Mouse (Mus musculus): Measurements from ENCODE around the gene Lamb1. TPM values are rescaled to one million over a fixed set of nuclear protein-coding genes. Genes with fewer than 3 reads are reported as not detected.

Gene Lamb1
- total RNA-seq, 2 experiments from 2014 or later = 155 to 176 TPM

DNA sequence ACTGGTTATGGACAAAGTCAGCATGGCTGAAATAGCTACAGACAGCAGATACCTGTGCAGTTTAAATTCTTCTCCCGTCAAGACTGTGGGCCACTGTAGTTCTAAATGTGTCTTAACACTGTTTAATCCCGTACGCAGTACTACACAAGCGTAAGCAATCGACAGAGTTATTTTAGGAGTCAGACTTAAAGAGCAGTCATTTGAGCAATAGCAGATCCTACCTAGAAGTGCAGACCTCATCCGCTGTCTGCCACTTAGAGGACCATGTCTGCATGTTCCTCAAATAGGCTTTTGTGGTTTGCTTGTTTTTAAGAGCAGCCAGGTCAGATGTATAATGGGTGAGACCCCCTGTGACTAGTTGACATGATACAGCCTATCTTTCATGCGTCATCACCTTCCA is 49.3 kb downstream of the Lamb1 start:
- DNase-seq = no peak

GRCm38 (mm10) chr12:31315961-31316360 is 50.9 kb downstream of the Lamb1 start:
- no peak for DNase-seq

- no peak for DNase-seq
Measured at GRCm38 (mm10) chr12:31317670-31318408, 52.8 kb downstream of the Lamb1 start.

- DNase-seq = no peak
Measured at GRCm38 (mm10) chr12:31318409-31318963, 53.5 kb downstream of the Lamb1 start.

DNA sequence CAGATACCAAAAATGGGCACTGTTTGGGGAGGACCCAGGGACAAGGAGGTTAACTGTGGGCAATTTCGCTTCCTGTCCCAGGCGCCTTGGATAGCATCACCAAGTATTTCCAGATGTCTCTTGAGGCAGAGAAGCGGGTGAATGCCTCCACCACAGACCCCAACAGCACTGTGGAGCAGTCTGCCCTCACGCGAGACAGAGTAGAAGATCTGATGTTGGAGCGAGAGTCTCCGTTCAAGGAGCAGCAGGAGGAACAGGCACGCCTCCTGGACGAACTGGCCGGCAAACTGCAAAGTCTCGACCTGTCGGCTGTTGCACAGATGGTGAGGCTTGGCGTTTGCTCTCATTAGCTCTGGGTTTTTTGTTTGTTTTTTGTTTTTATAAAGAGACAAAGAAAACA is 55.8 kb downstream of the Lamb1 start:
- no peak for DNase-seq

- DNase-seq = no peak
Measured at GRCm38 (mm10) chr12:31321532-31321931, 56.5 kb downstream of the Lamb1 start.

DNA sequence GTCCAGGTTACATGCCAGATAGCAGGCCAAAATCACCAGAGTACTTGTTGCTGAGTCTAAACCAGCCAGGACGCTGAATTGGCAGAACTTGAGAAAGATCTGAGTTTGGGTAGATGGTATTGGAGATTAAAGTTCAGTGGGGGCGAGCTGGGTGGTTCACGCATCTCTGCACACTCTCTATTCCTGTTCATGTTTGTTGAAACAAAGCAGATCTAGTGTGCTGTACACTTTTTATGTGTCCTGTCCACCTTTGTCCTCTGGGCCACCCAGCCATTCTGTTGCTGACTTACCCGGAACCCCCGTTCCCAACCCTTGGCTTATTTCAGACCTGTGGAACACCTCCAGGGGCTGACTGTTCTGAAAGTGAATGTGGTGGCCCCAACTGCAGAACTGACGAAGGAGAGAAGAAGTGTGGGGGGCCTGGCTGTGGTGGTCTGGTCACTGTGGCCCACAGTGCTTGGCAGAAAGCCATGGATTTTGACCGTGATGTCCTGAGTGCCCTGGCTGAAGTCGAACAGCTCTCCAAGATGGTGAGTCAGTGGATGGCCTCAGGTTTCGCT is 58.2 kb downstream of the Lamb1 start:
- DNase-seq = no peak

GRCm38 (mm10) chr12:31327139-31327538 is 62.1 kb downstream of the Lamb1 start:
- no peak for DNase-seq

GRCm38 (mm10) chr12:31333261-31333660 is 68.2 kb downstream of the Lamb1 start:
- no peak for DNase-seq

- no peak for DNase-seq
Measured at GRCm38 (mm10) chr12:31350191-31350943, 85.3 kb downstream of the Lamb1 start.

DNA sequence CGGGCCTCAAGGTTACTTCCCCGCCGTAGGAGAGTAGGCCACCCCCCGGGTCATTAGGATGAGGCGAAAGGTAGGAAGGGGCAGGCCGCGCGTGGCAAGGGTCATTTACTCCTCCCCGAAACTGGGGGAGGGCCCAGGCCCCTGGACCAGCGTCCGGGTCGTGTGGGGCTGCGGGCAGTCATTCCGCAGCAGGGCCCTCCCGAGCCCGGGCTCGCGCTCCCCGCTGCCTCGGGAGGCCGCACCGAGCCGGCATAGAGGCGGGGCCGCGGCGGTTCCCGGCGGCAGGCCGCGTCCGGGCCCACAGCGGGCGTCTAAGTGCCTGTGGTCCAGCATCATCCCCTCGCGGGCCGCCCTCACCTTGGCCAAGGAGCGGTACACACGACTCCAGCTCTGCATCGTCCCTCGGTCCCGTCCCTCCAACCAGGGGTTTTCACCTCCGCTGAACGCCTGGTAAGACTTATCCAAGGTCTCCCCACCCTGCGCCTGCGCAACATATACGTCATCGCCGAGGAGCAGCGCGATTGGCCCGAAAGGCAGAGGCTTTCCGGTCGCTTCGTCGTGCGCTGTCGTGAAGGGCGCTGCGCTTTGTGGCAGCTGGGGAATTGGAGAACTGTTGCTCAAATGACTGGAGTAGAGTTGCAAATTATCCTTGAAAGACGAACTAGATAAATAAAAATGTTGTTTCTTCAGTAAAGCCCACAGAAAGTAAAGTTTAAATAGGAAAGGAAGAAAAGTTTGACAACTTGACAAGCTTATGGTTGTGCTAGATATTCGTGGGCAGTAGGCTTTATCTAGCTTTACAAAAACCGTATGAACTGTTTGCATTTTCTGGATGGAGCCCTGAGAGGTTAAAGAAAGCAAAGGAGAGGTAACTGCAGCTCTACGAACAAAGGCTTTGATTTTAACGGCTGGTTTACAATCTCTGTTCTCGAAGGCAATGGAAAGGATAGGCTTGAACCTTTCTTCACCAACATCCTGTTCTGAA is 86.2 kb downstream of the Lamb1 start, which contains the start of gene Dld:
TSS of gene Dld (minus strand) at position 510 of the 985 bp plus-strand sequence.
- DNase-seq = peak; percentile 95

DNA sequence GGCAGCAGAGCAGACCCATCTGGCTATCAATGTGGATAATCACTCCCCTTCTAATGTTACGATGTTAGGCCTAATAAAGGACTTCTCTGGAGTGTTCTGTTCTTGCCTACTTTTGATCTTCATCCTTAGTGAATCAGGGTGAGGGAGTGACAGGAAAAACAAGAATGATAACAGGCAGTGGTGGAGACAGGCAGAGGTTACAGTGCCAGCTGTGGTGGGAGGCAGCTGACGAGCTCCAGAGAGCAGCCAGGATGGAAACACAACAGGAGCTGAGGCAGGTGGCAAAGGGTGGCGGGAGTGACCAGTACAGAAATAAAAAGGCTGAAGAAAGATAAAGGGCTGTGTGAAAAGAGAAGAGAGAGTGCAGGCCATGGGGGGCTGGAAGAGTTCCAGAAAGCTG is 101.4 kb downstream of the Lamb1 start:
- no peak for DNase-seq

DNA sequence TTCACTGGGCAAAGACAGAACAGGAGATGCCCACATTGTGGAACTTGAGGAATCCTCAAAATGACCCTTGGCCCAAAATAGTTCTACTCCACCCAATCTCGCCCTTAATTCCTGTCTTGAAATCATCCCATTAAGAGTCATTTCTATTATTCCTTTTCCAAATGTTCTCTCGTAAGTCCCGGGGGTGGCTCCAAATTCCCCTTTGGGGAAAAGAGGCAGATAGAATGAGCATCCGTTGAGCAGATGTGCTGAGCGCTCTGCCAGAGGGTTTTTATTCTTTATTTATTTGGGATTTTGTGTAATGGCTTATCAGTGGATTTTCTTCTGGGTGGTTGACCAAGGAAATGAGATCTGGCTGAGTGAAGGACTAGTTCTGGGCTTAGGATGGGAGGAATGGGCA is 102.7 kb downstream of the Lamb1 start:
- peak; percentile 25 for DNase-seq

DNA sequence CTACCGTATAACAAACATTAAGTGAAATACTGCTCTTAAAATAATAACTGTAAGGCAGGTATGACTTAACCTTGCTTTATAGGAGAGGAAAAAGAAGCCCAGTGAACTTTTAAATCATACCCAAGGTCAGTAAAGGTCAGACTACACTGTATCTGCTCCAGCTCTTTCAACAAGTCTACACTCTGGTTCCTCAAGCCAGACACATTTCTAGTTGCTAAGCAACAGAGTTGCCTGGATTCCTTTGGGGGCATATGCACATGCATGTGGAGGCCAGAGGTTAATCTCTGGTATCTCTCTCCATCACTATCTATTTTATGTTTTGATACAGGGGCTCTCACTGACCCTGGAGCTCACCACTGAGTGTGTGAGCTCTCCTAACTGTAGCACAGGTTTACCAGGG is 104.1 kb downstream of the Lamb1 start:
- no peak for DNase-seq

GRCm38 (mm10) chr12:31369656-31370055 is 104.6 kb downstream of the Lamb1 start:
- no peak for DNase-seq

- peak; percentile 48 for DNase-seq
Measured at GRCm38 (mm10) chr12:31374603-31375282, 109.7 kb downstream of the Lamb1 start.

GRCm38 (mm10) chr12:31375283-31375615 is 110.2 kb downstream of the Lamb1 start:
- DNase-seq = no peak

- no peak for DNase-seq
Measured at GRCm38 (mm10) chr12:31376326-31376950, 111.4 kb downstream of the Lamb1 start.

DNA sequence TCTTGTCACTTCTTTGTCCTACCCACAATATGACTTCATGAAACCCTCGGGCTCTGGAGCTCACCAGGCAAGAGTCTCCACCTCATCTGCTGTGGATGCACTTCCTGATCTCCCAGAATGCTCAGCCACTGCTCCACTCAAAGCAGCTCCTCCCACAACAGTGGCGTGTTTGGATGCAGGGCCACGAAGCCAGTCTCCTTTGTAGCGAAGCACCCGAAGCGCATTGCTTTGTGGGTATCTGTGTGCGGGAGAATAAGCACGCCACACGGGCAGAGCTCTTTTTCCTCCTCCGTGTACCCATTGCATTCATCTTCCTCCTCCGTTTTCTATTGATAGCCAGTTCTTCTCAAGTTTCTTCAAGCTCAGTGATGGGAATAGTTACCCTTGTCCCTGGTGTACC is 112.2 kb downstream of the Lamb1 start:
- DNase-seq = no peak

Measured in gastrocnemius, postnatal 10 days (tissue).